Mouse (Mus musculus) stomach, embryonic 16.5 days (tissue): ENCODE measurements around the gene Mmp20. TPM values are rescaled to one million over a fixed set of nuclear protein-coding genes. Genes with fewer than 3 reads are reported as not detected.

Experiments
- ATAC-seq: fragments of 200-750 bp; cut with Nextera tagmentation; 2 replicates; pipeline ENCODE4 v1.8.0; 2017; ENCODE audit warnings: moderate number of reproducible peaks, moderate TSS enrichment; ENCODE audit not compliant: insufficient read depth, low FRiP score
- H3K27ac ChIP-seq: fragments of 300-500 bp; sonication (generic); 2 replicates; pipeline ENCODE4 v1.5.1; 2014; ENCODE audit warnings: low read length
- H3K27me3 ChIP-seq: fragments of 300-500 bp; sonication (generic); 2 replicates; pipeline ENCODE4 v1.6.1; 2014; ENCODE audit warnings: low read length, control low read depth, mixed read lengths; ENCODE audit not compliant: control insufficient read depth, insufficient read depth
- H3K36me3 ChIP-seq: fragments of 300-500 bp; sonication (generic); 2 replicates; pipeline ENCODE4 v1.6.1; 2014; ENCODE audit warnings: low read length; ENCODE audit not compliant: control insufficient read depth, insufficient read depth
- H3K4me1 ChIP-seq: fragments of 300-500 bp; sonication (generic); 2 replicates; pipeline ENCODE4 v1.6.1; 2014; ENCODE audit warnings: low read length, control low read depth, mixed read lengths; ENCODE audit not compliant: control insufficient read depth, insufficient read depth
- H3K4me2 ChIP-seq: fragments of 300-500 bp; sonication (generic); 2 replicates; pipeline ENCODE4 v1.6.1; 2014; ENCODE audit warnings: low read depth, low read length, mixed read lengths
- H3K4me3 ChIP-seq: fragments of 300-500 bp; sonication (generic); replicated peaks from 2 replicates; pipeline ENCODE4 v1.5.1; 2014; ENCODE audit warnings: mild to moderate bottlenecking, low read length
- H3K9ac ChIP-seq: fragments of 300-500 bp; sonication (generic); 2 replicates; pipeline ENCODE4 v1.6.1; 2014; ENCODE audit warnings: low read length
- H3K9me3 ChIP-seq: fragments of 300-500 bp; sonication (generic); replicated peaks from 2 replicates; pipeline ENCODE4 v1.6.1; 2016; ENCODE audit warnings: low read length, control low read depth; ENCODE audit not compliant: control insufficient read depth
- WGBS: fragments of 180-500 bp; shearing (Covaris S2); extraction: QIAGEN DNeasy Blood & Tissue Kit; methylation state at CpG from one replicate; pipeline ENCODE4 v1.1.7; 2014; 5-methylcytosine and 5-hydroxymethylcytosine counted together
- polyA plus RNA-seq: library from polyadenylated mRNA; unstranded; fragments of >200 nt; fragmentation: Nextera tagmentation; extraction: Ambion mirVana; gene quantifications from 2 replicates; pipeline ENCODE4 v1.2.1, GENCODE M21; 2015

The Mmp20 gene
- polyA plus RNA-seq, 1 experiment from 2014 or later = not detected

DNA sequence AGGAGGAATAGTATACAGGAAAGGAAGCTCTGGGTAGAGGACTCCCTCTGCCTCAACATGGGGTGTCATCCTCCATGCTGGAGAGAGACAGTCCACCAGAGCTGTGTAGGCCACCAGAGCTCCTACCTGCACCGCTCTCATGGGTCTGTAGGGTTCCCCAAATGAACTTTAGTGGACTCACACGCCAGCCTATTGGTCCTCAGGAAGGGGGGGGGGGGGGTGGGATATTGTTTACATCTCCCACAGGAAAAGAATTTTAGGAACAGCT lies 86.8 kb downstream of the Mmp20 start:
- H3K4me3 ChIP-seq = no peak overlapping the region
- no peaks in the 10 kb centered on the region for H3K36me3 ChIP-seq
- H3K4me1 ChIP-seq = no peaks in the 10 kb centered on the region
- no peak overlapping the region for H3K4me2 ChIP-seq
- no peak for ATAC-seq
- WGBS = 56% methylated on average over 2 of the region's 2 CpGs
- H3K9me3 ChIP-seq = no peaks in the 10 kb centered on the region
- H3K27me3 ChIP-seq = no peaks in the 10 kb centered on the region
- no peak overlapping the region for H3K9ac ChIP-seq
- H3K27ac ChIP-seq = no peak overlapping the region

DNA sequence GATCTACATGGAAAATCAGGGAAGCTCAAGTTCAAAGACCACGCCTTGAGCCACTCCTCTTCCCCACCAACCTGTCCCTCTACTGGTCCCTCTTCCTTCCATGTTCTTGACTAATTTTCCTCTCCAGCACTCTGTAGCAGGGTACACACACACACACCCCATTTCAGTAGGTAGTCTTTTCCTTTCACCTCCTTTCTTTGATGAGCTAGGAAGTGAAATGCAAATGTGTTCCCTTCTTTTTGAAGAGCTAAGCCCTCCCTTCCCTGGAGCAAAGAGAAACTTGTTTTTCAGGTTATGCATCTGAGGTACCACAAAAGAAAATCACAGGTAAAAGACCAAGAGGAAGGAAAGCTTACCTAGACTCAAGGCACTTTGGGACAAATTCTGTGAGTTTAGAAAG lies 93.5 kb downstream of the Mmp20 start:
- H3K4me2 ChIP-seq = no peak overlapping the region
- no peaks in the 10 kb centered on the region for H3K27me3 ChIP-seq
- H3K4me1 ChIP-seq = no peaks in the 10 kb centered on the region
- no peaks in the 10 kb centered on the region for H3K9me3 ChIP-seq
- 80% methylated on average over 1 of the region's 1 CpGs for WGBS
- H3K36me3 ChIP-seq = no peaks in the 10 kb centered on the region
- peak; percentile 29; the same call in 1 of the 2 replicates for ATAC-seq
- H3K27ac ChIP-seq = peak overlapping the region; percentile 62; the same call in 1 of the 2 replicates
- no peak overlapping the region for H3K9ac ChIP-seq
- H3K4me3 ChIP-seq = no peak overlapping the region

Other genes starting within 250 kb of the Mmp20 start
- not detected in 2 replicates for gene Mmp1b, start 240.2 kb upstream of the Mmp20 start, polyA plus RNA-seq
- not detected in 2 replicates for gene Mmp3, start 182.4 kb upstream of the Mmp20 start, polyA plus RNA-seq
- not detected in 2 replicates for gene Mmp10, start 125.9 kb upstream of the Mmp20 start, polyA plus RNA-seq
- 9.3 and 12.9 TPM in 2 replicates for gene Mmp8, start 69.8 kb upstream of the Mmp20 start, polyA plus RNA-seq
- 0.09 TPM in 1 of 2 replicates, not detected in the other for gene Mmp27, start 56.8 kb upstream of the Mmp20 start, polyA plus RNA-seq
- 0.71 and 1.3 TPM in 2 replicates for gene Mmp7, start 63.9 kb downstream of the Mmp20 start, polyA plus RNA-seq
- 139 and 150 TPM in 2 replicates for gene Tmem123, start 135.8 kb downstream of the Mmp20 start, polyA plus RNA-seq
- gene Birc2, start 208.8 kb downstream of the Mmp20 start, polyA plus RNA-seq = 34.1 and 40.0 TPM in 2 replicates
- gene Birc3, start 245.0 kb downstream of the Mmp20 start, polyA plus RNA-seq = 9.4 and 9.9 TPM in 2 replicates